Mouse (Mus musculus): Measurements from ENCODE around the gene Fam57b. TPM values are rescaled to one million over a fixed set of nuclear protein-coding genes. Genes with fewer than 3 reads are reported as not detected.

The Fam57b gene
- total and polyA plus RNA-seq, 2 experiments from 2014 or later: 56.3 to 60.2 TPM

DNA sequence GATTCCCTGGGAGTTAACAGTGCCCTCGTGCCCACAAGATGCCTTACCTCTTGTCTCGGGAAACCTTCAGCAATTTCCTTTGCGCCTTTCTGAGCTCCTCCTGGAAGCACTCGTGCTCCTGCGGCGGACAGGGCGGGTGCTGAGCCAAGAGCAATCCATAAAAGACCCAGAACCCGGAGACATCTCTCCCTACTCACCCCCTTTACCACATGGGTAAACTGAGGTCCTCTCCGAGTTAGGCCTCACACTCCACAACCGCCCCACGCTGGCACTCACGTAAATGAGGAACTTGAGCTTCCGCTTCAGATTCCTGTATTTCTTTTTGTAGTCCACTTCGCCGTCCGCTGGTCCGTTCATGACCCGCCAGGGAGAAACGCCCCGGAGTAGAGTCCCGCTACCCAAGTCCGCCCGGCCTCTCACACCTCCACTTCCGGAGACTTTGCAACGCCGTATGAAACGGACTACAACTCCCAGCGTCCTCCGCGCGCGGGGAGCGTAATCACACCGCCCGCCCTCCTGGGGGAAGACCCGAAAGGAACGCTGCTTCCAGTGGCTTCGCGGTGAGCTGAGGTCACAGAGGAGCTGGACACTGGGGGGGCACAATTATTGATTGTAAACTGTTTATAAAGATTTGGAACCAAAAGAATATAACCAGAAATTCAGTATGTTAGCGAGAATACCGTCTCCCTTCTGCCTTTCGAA lies 64.1 kb downstream of the Fam57b start, which contains the start of gene Hirip3:
Hirip3 (plus strand) TSS at position 544 of the 702 bp plus-strand sequence.
- Histone ChIP-seq H3K27me3 (ENCODE audit: insufficient read depth, low read length) (no peaks in the 10 kb centered on the region), H3K36me3 (ENCODE audit: insufficient read depth, low read length) (peaks cover 38% of the 10 kb centered on the region), H3K4me3 (ENCODE audit: low read depth, low read length) (peak within 1 kb of the TSS; percentile 52), H3K9ac (replicated peaks; ENCODE audit: low read length, poor library complexity, severe bottlenecking) (peak within 1 kb of the TSS; percentile 65), H3K27ac (ENCODE audit: low read depth, low read length) (peak within 1 kb of the TSS; percentile 77), H3K4me2 (ENCODE audit: low read depth, low read length, poor library complexity, severe bottlenecking) (peak within 1 kb of the TSS; percentile 75), H3K9me3 (ENCODE audit: low read length) (no peaks in the 10 kb centered on the region), H3K4me1 (ENCODE audit: insufficient read depth, low read length) (peaks cover 10% of the 10 kb centered on the region; the same call in 1 of the 2 replicates)
- ATAC-seq (ENCODE audit: low FRiP score) (peak; percentile 87), DNase-seq (ENCODE audit: low spot score) (peak; percentile 96)
- 3% methylated on average over 42 of the region's 42 CpGs for WGBS
- TF ChIP-seq CTCF (IDR thresholded peaks at IDR 0.05): peak; percentile 16; the same call in 1 of the 2 replicates

DNA sequence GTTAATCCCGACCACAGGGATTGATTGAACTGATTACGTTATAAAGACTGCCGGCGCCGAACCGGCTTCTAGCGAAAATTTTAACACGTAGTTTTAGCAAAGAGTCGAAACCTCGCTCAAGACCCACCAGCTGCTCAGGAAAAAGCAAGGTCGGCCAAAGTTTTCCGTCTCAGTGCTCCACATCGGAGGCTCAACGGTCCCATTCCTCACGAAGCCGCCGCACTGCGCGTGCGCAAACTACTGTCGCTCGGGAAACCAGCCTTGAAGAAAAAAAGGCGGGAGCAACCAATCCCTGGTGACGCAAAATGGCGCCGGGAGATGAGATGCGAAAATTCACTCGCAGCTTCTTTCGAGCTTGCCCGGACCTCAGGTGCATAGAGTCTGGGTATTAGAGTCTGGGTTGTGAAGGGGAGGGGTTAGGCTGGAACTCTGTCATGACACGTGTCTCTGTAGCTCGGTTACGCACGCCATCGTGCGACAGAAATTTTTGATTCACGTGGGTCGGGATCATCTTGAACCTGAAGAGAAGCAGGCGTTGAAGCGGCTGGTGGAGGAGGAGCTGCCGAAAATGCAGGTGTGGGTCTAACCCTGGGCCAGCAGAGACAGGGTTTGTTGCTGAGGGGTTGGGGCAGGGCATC lies 64.8 kb downstream of the Fam57b start, which contains the start of gene Ino80e:
Ino80e (minus strand) TSS at position 231 of the 638 bp plus-strand sequence.
- peaks cover 38% of the 10 kb centered on the region for H3K36me3 ChIP-seq (ENCODE audit: insufficient read depth, low read length)
- no peaks in the 10 kb centered on the region for H3K27me3 ChIP-seq (ENCODE audit: insufficient read depth, low read length)
- peak within 1 kb of the TSS; percentile 77 for H3K27ac ChIP-seq (ENCODE audit: low read depth, low read length)
- peak; percentile 99 for DNase-seq (ENCODE audit: low spot score)
- peak; percentile 27; the same call in 1 of the 2 replicates for TF ChIP-seq CTCF (IDR thresholded peaks at IDR 0.05)
- peak; percentile 85 for ATAC-seq (ENCODE audit: low FRiP score)
- H3K4me3 ChIP-seq (ENCODE audit: low read depth, low read length): peak within 1 kb of the TSS; percentile 52
- H3K9me3 ChIP-seq (ENCODE audit: low read length): no peaks in the 10 kb centered on the region
- WGBS: under 1% methylated on average over 41 of the region's 41 CpGs
- H3K4me1 ChIP-seq (ENCODE audit: insufficient read depth, low read length): peaks cover 10% of the 10 kb centered on the region; the same call in 1 of the 2 replicates
- H3K4me2 ChIP-seq (ENCODE audit: low read depth, low read length, poor library complexity, severe bottlenecking): peak within 1 kb of the TSS; percentile 75
- H3K9ac ChIP-seq (replicated peaks; ENCODE audit: low read length, poor library complexity, severe bottlenecking): peak within 1 kb of the TSS; percentile 65

DNA sequence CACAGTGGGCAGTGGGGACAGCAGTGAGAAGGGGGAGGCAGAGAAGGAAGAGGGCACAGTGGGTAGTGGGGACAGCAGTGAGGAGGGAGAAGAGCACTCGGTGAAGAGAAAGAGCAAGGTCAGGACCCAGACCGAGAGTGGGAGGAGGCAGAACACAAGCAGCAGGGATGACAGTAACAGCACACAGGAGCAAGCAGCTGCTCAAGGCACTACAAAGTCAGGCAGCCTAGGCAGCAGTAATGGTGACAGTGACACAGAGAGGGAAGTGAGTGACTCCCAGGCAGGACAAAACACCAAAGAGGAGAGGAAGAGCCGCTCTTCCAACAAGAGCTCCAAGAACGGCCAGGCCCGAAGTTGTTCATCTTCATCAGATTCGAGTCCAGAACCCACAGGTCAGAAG lies 66.3 kb downstream of the Fam57b start:
- H3K27me3 ChIP-seq (ENCODE audit: insufficient read depth, low read length): no peaks in the 10 kb centered on the region
- H3K4me3 ChIP-seq (ENCODE audit: low read depth, low read length): no peak overlapping the region
- H3K9me3 ChIP-seq (ENCODE audit: low read length): no peaks in the 10 kb centered on the region
- DNase-seq (ENCODE audit: low spot score) (no peak), ATAC-seq (ENCODE audit: low FRiP score) (no peak)
- TF ChIP-seq CTCF (IDR thresholded peaks at IDR 0.05): no peak
- peaks cover 10% of the 10 kb centered on the region; the same call in 1 of the 2 replicates for H3K4me1 ChIP-seq (ENCODE audit: insufficient read depth, low read length)
- peak overlapping the region; percentile 75 for H3K4me2 ChIP-seq (ENCODE audit: low read depth, low read length, poor library complexity, severe bottlenecking)
- peak overlapping the region; percentile 60; the same call in 1 of the 2 replicates for H3K9ac ChIP-seq (replicated peaks; ENCODE audit: low read length, poor library complexity, severe bottlenecking)
- 67% methylated on average over 6 of the region's 6 CpGs for WGBS
- 0 out of 2 replicates have a peak overlapping the region, but pooled peaks have one; percentile 77 for H3K27ac ChIP-seq (ENCODE audit: low read depth, low read length)
- H3K36me3 ChIP-seq (ENCODE audit: insufficient read depth, low read length): peaks cover 48% of the 10 kb centered on the region

DNA sequence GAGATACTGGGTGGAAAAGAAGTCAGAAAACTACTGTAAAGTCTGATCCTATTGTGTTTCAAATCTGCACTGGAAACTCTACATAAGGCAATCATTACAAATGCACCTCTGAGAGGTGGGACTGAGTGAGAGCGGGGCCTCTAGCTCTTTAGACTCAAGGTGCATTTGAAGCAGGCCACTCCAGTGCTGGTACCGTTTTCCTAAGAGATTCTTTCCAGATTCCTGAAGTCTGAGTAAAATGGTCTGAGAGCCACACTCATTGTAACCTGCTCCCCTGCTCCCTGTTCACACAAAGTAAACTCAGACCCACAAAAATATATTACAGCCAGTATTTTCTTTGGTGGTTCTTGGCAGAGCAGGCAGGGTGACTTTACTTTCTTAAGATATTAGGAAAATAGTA lies 70.1 kb downstream of the Fam57b start:
- no peak for TF ChIP-seq CTCF (IDR thresholded peaks at IDR 0.05)
- H3K4me2 ChIP-seq (ENCODE audit: low read depth, low read length, poor library complexity, severe bottlenecking): no peak overlapping the region

DNA sequence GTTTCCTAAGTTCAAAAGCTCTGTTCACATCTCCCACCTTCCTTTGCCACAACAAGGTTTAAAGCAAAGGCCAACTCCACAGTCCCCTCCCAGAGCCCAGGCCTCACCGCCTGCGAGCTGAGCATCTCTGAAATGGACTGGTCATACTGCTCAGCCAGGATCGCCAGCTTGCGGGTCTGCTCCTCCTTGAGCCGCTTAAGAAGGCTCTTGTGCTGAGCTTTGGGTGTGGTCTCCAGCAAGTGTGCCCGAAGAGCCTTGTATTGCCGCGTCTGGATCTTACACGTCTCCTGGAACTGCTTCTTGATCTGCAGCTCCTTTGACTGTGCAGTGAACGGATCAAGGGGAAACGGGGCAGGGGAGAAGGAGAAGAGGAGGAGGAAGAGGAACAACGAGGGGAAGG lies 70.5 kb downstream of the Fam57b start:
- 86% methylated on average over 12 of the region's 12 CpGs for WGBS
- Histone ChIP-seq H3K4me2 (ENCODE audit: low read depth, low read length, poor library complexity, severe bottlenecking) (no peak overlapping the region), H3K36me3 (ENCODE audit: insufficient read depth, low read length) (peaks cover 87% of the 10 kb centered on the region)

More for the DNA sequence above, 70.1 kb downstream of the Fam57b start:
- 95% methylated on average over 2 of the region's 2 CpGs for WGBS
- no peaks in the 10 kb centered on the region for H3K9me3 ChIP-seq (ENCODE audit: low read length)
- no peaks in the 10 kb centered on the region for H3K27me3 ChIP-seq (ENCODE audit: insufficient read depth, low read length)
- ATAC-seq (ENCODE audit: low FRiP score) (no peak), DNase-seq (ENCODE audit: low spot score) (no peak)
- no peak overlapping the region for H3K9ac ChIP-seq (replicated peaks; ENCODE audit: low read length, poor library complexity, severe bottlenecking)
- no peak overlapping the region for H3K27ac ChIP-seq (ENCODE audit: low read depth, low read length)
- H3K4me1 ChIP-seq (ENCODE audit: insufficient read depth, low read length): peaks cover 7% of the 10 kb centered on the region; the same call in 1 of the 2 replicates
- peaks cover 82% of the 10 kb centered on the region for H3K36me3 ChIP-seq (ENCODE audit: insufficient read depth, low read length)
- H3K4me3 ChIP-seq (ENCODE audit: low read depth, low read length): no peak overlapping the region

More for the DNA sequence above, 70.5 kb downstream of the Fam57b start:
- no peak overlapping the region for H3K9ac ChIP-seq (replicated peaks; ENCODE audit: low read length, poor library complexity, severe bottlenecking)
- H3K27ac ChIP-seq (ENCODE audit: low read depth, low read length): no peak overlapping the region
- TF ChIP-seq CTCF (IDR thresholded peaks at IDR 0.05): no peak
- ATAC-seq (ENCODE audit: low FRiP score): no peak
- H3K4me3 ChIP-seq (ENCODE audit: low read depth, low read length): no peak overlapping the region
- H3K9me3 ChIP-seq (ENCODE audit: low read length): no peaks in the 10 kb centered on the region
- DNase-seq (ENCODE audit: low spot score): no peak
- H3K4me1 ChIP-seq (ENCODE audit: insufficient read depth, low read length): peaks cover 7% of the 10 kb centered on the region; the same call in 1 of the 2 replicates
- H3K27me3 ChIP-seq (ENCODE audit: insufficient read depth, low read length): no peaks in the 10 kb centered on the region
